Mouse (Mus musculus) intestine, embryonic 16.5 days (tissue): Measurements from ENCODE around the gene Hspa1b. TPM values are rescaled to one million over a fixed set of nuclear protein-coding genes. Genes with fewer than 3 reads are reported as not detected.

Experiments used
- ATAC-seq: fragments of 200-750 bp; cut with Nextera tagmentation; 2 replicates; pipeline ENCODE4 v1.8.0; 2017; ENCODE audit warnings: moderate TSS enrichment, moderate library complexity
- H3K27ac ChIP-seq: fragments of 300-500 bp; sonication (generic); 2 replicates; pipeline ENCODE4 v1.5.1; 2014; ENCODE audit warnings: mild to moderate bottlenecking, low read length
- H3K27me3 ChIP-seq: fragments of 300-500 bp; sonication (generic); replicated peaks from 2 replicates; pipeline ENCODE4 v1.6.1; 2014; ENCODE audit warnings: low read length, control low read depth, mixed read lengths; ENCODE audit not compliant: control insufficient read depth, insufficient read depth
- H3K36me3 ChIP-seq: fragments of 300-500 bp; sonication (generic); 2 replicates; pipeline ENCODE4 v1.6.1; 2014; ENCODE audit warnings: low read length, control low read depth; ENCODE audit not compliant: control insufficient read depth, insufficient read depth
- H3K4me1 ChIP-seq: fragments of 300-500 bp; sonication (generic); 2 replicates; pipeline ENCODE4 v1.6.1; 2014; ENCODE audit warnings: low read length, control low read depth, mixed read lengths; ENCODE audit not compliant: control insufficient read depth, insufficient read depth
- H3K4me2 ChIP-seq: fragments of 300-500 bp; sonication (generic); 2 replicates; pipeline ENCODE4 v1.6.1; 2014; ENCODE audit warnings: low read depth, low read length, control low read depth
- H3K4me3 ChIP-seq: fragments of 300-500 bp; sonication (generic); 2 replicates; pipeline ENCODE4 v1.5.1; 2014; ENCODE audit warnings: mild to moderate bottlenecking, low read length
- H3K9ac ChIP-seq: fragments of 300-500 bp; sonication (generic); 2 replicates; pipeline ENCODE4 v1.6.1; 2014; ENCODE audit warnings: low read depth, low read length
- H3K9me3 ChIP-seq: fragments of 300-500 bp; sonication (generic); 2 replicates; pipeline ENCODE4 v1.6.1; 2016; ENCODE audit warnings: low read length, control low read depth; ENCODE audit not compliant: control insufficient read depth
- WGBS: fragments of 180-500 bp; shearing (Covaris S2); extraction: QIAGEN DNeasy Blood & Tissue Kit; methylation state at CpG from one replicate; pipeline ENCODE4 v1.1.7; 2014; 5-methylcytosine and 5-hydroxymethylcytosine counted together
- polyA plus RNA-seq: library from polyadenylated mRNA; unstranded; fragments of >200 nt; fragmentation: Nextera tagmentation; extraction: Ambion mirVana; gene quantifications from 2 replicates; pipeline ENCODE4 v1.2.1, GENCODE M21; 2015

Gene Hspa1b
- polyA plus RNA-seq, 1 experiment from 2014 or later, result 0.24 TPM

DNA sequence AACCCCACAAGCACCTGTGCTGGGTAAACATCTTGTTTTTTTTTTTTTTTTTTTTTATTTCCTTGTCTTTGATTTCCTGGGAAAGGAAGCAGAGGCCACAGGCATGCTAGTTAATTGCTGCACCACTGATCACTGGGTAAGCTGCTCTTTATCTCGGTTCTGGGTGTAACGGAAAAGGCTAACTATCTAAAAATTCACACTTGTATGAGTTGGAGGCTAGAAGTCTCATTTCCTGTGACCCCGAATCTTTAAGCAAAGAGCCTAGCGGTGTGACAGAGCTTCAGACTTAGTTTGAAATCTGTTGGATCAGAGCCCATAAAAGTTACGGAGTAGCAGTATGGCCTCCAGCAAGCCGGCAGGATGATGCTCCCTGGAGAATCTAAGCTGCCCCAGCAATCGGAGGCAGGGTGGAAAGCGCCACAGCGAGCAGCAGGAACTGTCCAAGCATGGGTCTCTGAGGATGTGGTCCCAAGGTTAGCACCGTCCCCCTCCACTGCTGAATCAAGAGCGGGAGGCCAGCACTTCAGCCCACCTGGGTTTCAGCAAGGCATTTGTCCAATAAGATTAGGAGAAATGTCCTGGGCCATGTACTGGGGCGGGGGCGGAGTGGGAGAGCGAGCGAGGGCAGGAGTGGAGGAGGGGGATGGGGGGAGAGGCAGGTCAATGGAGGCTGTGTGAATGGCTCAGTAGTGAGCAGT lies 17.5 kb downstream of the Hspa1b start:
- ATAC-seq, result no peak
- Histone ChIP-seq H3K4me3 (peak overlapping the region; percentile 33), H3K4me1 (peaks cover 9% of the 10 kb centered on the region), H3K36me3 (no peaks in the 10 kb centered on the region), H3K9ac (peak overlapping the region; percentile 63), H3K27me3 (no peaks in the 10 kb centered on the region), H3K27ac (peak overlapping the region; percentile 46), H3K4me2 (peak overlapping the region; percentile 38), H3K9me3 (no peaks in the 10 kb centered on the region)
- WGBS, result 8% methylated on average over 15 of the region's 15 CpGs

GRCm38 (mm10) chr17:34937960-34938505 lies 21.0 kb downstream of the Hspa1b start:
- H3K27ac ChIP-seq, result no peak overlapping the region; the same call in 1 of the 2 replicates
- no peak overlapping the region for H3K9ac ChIP-seq
- H3K4me3 ChIP-seq, result no peak overlapping the region
- no peak overlapping the region for H3K4me2 ChIP-seq
- no peaks in the 10 kb centered on the region for H3K9me3 ChIP-seq
- WGBS, result 81% methylated on average over 6 of the region's 6 CpGs
- ATAC-seq, result peak; percentile 27; the same call in 1 of the 2 replicates
- H3K4me1 ChIP-seq, result peaks cover 14% of the 10 kb centered on the region
- H3K27me3 ChIP-seq, result no peaks in the 10 kb centered on the region
- peaks cover 9% of the 10 kb centered on the region for H3K36me3 ChIP-seq

DNA sequence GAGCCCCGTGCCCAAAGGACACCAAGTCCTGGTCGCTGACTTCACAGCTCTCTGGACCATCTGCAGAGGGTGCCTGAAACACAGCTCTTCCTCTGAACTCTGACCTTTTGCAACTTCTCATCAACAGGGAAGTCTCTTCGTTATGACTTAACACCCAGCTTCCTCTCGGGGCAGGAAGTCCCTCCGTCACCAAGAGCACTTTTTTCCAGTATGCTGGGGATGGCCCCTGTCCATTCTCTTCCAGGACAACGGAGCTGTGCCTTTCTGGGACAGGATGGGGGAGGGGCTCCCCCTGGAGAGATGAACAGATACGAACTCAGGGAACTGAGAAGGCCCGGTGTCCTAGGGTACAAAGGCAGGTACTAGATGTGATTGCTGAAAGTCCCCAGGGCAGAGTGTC lies 24.2 kb downstream of the Hspa1b start:
- Histone ChIP-seq H3K4me3 (peak overlapping the region; percentile 15; the same call in 1 of the 2 replicates), H3K27me3 (no peaks in the 10 kb centered on the region), H3K9me3 (no peaks in the 10 kb centered on the region), H3K4me2 (peak overlapping the region; percentile 42), H3K36me3 (peaks cover 13% of the 10 kb centered on the region), H3K4me1 (peaks cover 18% of the 10 kb centered on the region), H3K9ac (peak overlapping the region; percentile 53), H3K27ac (no peak overlapping the region)
- 48% methylated on average over 8 of the region's 8 CpGs for WGBS
- no peak for ATAC-seq

- Histone ChIP-seq H3K27me3 (no peaks in the 10 kb centered on the region), H3K4me1 (peaks cover 18% of the 10 kb centered on the region), H3K36me3 (peaks cover 13% of the 10 kb centered on the region), H3K9ac (peak overlapping the region; percentile 53), H3K4me3 (peak overlapping the region; percentile 15; the same call in 1 of the 2 replicates), H3K4me2 (peak overlapping the region; percentile 42), H3K27ac (0 out of 2 replicates have a peak overlapping the region, but pooled peaks have one; percentile 33), H3K9me3 (no peaks in the 10 kb centered on the region)
- no peak for ATAC-seq
- WGBS, result 74% methylated on average over 24 of the region's 24 CpGs
Observed at GRCm38 (mm10) chr17:34934031-34934430, 25.0 kb downstream of the Hspa1b start.

GRCm38 (mm10) chr17:34932287-34932686 lies 26.8 kb downstream of the Hspa1b start:
- H3K4me1 ChIP-seq, result peaks cover 18% of the 10 kb centered on the region
- H3K27me3 ChIP-seq, result no peaks in the 10 kb centered on the region
- 61% methylated on average over 8 of the region's 8 CpGs for WGBS
- ATAC-seq, result no peak
- H3K36me3 ChIP-seq, result peaks cover 13% of the 10 kb centered on the region
- H3K4me3 ChIP-seq, result peak overlapping the region; percentile 83
- no peaks in the 10 kb centered on the region for H3K9me3 ChIP-seq
- peak overlapping the region; percentile 89 for H3K9ac ChIP-seq
- peak overlapping the region; percentile 89 for H3K4me2 ChIP-seq
- H3K27ac ChIP-seq, result peak overlapping the region; percentile 78; the same call in 1 of the 2 replicates

GRCm38 (mm10) chr17:34931735-34932098 lies 27.3 kb downstream of the Hspa1b start:
- Histone ChIP-seq H3K27me3 (no peaks in the 10 kb centered on the region), H3K27ac (peak overlapping the region; percentile 78), H3K4me3 (peak overlapping the region; percentile 83), H3K36me3 (peaks cover 13% of the 10 kb centered on the region), H3K9ac (peak overlapping the region; percentile 89), H3K4me2 (peak overlapping the region; percentile 89), H3K4me1 (peaks cover 18% of the 10 kb centered on the region), H3K9me3 (no peaks in the 10 kb centered on the region)
- peak; percentile 24 for ATAC-seq
- 8% methylated on average over 14 of the region's 14 CpGs for WGBS

DNA sequence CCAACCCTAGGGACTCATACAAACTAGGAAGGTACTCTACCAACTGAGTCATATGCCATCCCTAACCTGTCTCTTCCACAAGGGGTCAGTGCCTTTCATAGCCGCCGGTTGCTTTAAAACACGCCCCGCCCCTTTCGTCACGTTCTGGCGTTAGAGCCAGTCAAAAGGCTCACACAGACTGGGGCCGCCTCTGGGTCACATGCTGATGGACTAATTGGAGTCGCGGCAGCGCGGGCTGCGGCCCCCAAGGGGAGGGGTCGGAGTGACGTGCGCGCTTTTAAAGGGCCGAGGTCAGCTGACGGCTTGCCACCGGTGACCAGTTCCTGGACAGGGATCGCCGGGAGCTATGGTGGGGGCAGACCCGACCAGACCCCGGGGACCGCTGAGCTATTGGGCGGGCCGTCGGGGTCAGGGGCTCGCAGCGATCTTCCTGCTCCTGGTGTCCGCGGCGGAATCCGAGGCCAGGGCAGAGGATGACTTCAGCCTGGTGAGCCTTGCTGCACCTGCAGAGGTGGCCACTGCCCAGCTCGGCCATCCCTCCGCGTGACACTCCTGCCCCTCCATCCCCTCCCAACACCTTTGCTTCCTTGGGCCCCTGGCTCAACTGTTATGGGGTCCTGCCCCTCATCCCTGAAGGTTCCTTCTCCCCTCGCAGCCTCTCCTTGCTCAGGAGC lies 27.8 kb downstream of the Hspa1b start, which contains the start of gene Neu1:
Neu1 (plus strand) TSS at position 193 of the 674 bp plus-strand sequence.
- Histone ChIP-seq H3K4me1 (peaks cover 18% of the 10 kb centered on the region), H3K4me2 (peak within 1 kb of the TSS; percentile 89), H3K27me3 (no peaks in the 10 kb centered on the region), H3K4me3 (peak within 1 kb of the TSS; percentile 83), H3K27ac (peak within 1 kb of the TSS; percentile 78), H3K9me3 (no peaks in the 10 kb centered on the region), H3K36me3 (peaks cover 13% of the 10 kb centered on the region), H3K9ac (peak within 1 kb of the TSS; percentile 89)
- peak; percentile 97 for ATAC-seq
- 0% methylated on average over 38 of the region's 38 CpGs for WGBS

- Histone ChIP-seq H3K27me3 (no peaks in the 10 kb centered on the region), H3K27ac (no peak overlapping the region), H3K9me3 (no peaks in the 10 kb centered on the region), H3K4me3 (no peak overlapping the region), H3K9ac (no peak overlapping the region), H3K4me2 (no peak overlapping the region), H3K36me3 (peaks cover 5% of the 10 kb centered on the region; the same call in 1 of the 2 replicates), H3K4me1 (peaks cover 12% of the 10 kb centered on the region)
- WGBS, result 50% methylated on average over 4 of the region's 4 CpGs
- no peak for ATAC-seq
Observed at GRCm38 (mm10) chr17:34928841-34929240, 30.2 kb downstream of the Hspa1b start.

DNA sequence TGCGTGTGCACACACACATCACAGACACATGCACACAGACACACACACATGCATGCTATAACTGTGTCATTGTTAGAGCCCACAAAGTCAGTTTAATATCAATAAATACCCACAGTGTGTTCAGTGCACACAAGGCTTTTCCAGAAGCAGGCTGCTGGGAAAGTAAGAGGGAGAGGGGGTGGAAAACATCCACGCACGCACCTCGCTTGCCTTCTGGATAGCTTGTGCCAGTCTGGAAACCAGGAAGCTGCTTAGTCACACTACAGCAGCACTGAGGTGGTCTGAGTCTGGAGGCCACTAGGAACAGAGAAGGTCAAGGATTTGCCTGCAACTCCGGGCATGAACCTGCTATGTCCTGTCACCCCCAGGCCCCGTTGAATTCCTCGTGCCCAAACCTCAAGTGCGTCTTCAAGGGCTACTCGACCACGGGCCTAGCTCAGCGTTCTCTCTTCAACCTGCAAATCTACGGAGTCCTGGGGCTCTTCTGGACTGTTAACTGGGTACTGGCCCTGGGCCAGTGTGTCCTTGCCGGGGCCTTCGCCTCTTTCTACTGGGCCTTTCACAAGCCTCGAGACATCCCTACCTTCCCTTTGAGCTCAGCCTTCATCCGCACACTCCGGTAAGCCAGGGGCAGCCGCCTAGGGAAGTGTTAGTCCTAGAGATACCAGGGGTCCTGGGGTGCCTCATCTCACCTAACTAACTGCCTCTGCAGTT lies 31.6 kb downstream of the Hspa1b start:
- WGBS, result 84% methylated on average over 18 of the region's 18 CpGs
- no peaks in the 10 kb centered on the region for H3K9me3 ChIP-seq
- no peak overlapping the region for H3K9ac ChIP-seq
- ATAC-seq, result no peak
- H3K4me3 ChIP-seq, result no peak overlapping the region
- H3K27ac ChIP-seq, result no peak overlapping the region
- H3K4me2 ChIP-seq, result no peak overlapping the region
- no peaks in the 10 kb centered on the region for H3K27me3 ChIP-seq
- peaks cover 7% of the 10 kb centered on the region for H3K4me1 ChIP-seq
- no peaks in the 10 kb centered on the region; the same call in 1 of the 2 replicates for H3K36me3 ChIP-seq
